Mouse (Mus musculus): ENCODE data around the gene Neu1. TPM values are rescaled to one million over a fixed set of nuclear protein-coding genes. Genes with fewer than 3 reads are reported as not detected.

Gene Neu1
- polyA plus RNA-seq, 1 experiment from 2014 or later = 16.8 TPM

- H3K4me3 ChIP-seq (ENCODE audit: low read depth, low read length) = no peak overlapping the region
- H3K4me1 ChIP-seq (ENCODE audit: control insufficient read depth, insufficient read depth, low read length) = 0 out of 2 replicates have a peak, but pooled peaks cover 4% of the 10 kb centered on the region
- no peaks in the 10 kb centered on the region for H3K36me3 ChIP-seq (ENCODE audit: control insufficient read depth, insufficient read depth, low read length)
- H3K9ac ChIP-seq (ENCODE audit: low read length) = no peak overlapping the region
- WGBS = 77% methylated on average over 24 of the region's 24 CpGs
- no peaks in the 10 kb centered on the region for H3K9me3 ChIP-seq (ENCODE audit: control insufficient read depth, low read length)
- H3K27me3 ChIP-seq (ENCODE audit: control insufficient read depth, insufficient read depth, low read length) = no peaks in the 10 kb centered on the region
- DNase-seq (ENCODE audit: low spot score) (no peak), ATAC-seq (ENCODE audit: insufficient read depth, low FRiP score, low TSS enrichment) (no peak)
- no peak overlapping the region for H3K4me2 ChIP-seq (ENCODE audit: low read depth)
- H3K27ac ChIP-seq (ENCODE audit: low read depth, low read length) = no peak overlapping the region
Observed at GRCm38 (mm10) chr17:34934031-34934430, 3.0 kb downstream of the Neu1 start.

- WGBS = 51% methylated on average over 8 of the region's 8 CpGs
- no peaks in the 10 kb centered on the region for H3K9me3 ChIP-seq (ENCODE audit: control insufficient read depth, low read length)
- no peak overlapping the region for H3K4me2 ChIP-seq (ENCODE audit: low read depth)
- no peak overlapping the region for H3K9ac ChIP-seq (ENCODE audit: low read length)
- H3K36me3 ChIP-seq (ENCODE audit: control insufficient read depth, insufficient read depth, low read length) = no peaks in the 10 kb centered on the region
- 0 out of 2 replicates have a peak, but pooled peaks cover 4% of the 10 kb centered on the region for H3K4me1 ChIP-seq (ENCODE audit: control insufficient read depth, insufficient read depth, low read length)
- no peak for ATAC-seq (ENCODE audit: insufficient read depth, low FRiP score, low TSS enrichment)
- no peak overlapping the region for H3K27ac ChIP-seq (ENCODE audit: low read depth, low read length)
- DNase-seq (ENCODE audit: low spot score) = no peak
- H3K4me3 ChIP-seq (ENCODE audit: low read depth, low read length) = no peak overlapping the region
- H3K27me3 ChIP-seq (ENCODE audit: control insufficient read depth, insufficient read depth, low read length) = no peaks in the 10 kb centered on the region
Observed at GRCm38 (mm10) chr17:34934830-34935229, 3.8 kb downstream of the Neu1 start.

- no peak overlapping the region for H3K27ac ChIP-seq (ENCODE audit: low read depth, low read length)
- WGBS = 86% methylated on average over 6 of the region's 6 CpGs
- no peak overlapping the region for H3K4me2 ChIP-seq (ENCODE audit: low read depth)
- DNase-seq (ENCODE audit: low spot score) (no peak), ATAC-seq (ENCODE audit: insufficient read depth, low FRiP score, low TSS enrichment) (no peak)
- H3K36me3 ChIP-seq (ENCODE audit: control insufficient read depth, insufficient read depth, low read length) = no peaks in the 10 kb centered on the region
- no peaks in the 10 kb centered on the region for H3K9me3 ChIP-seq (ENCODE audit: control insufficient read depth, low read length)
- no peak overlapping the region for H3K4me3 ChIP-seq (ENCODE audit: low read depth, low read length)
- H3K9ac ChIP-seq (ENCODE audit: low read length) = no peak overlapping the region
- H3K27me3 ChIP-seq (ENCODE audit: control insufficient read depth, insufficient read depth, low read length) = no peaks in the 10 kb centered on the region
- H3K4me1 ChIP-seq (ENCODE audit: control insufficient read depth, insufficient read depth, low read length) = peaks cover 5% of the 10 kb centered on the region
Observed at GRCm38 (mm10) chr17:34937960-34938505, 7.0 kb downstream of the Neu1 start.

- H3K27ac ChIP-seq (ENCODE audit: low read depth, low read length) = no peak overlapping the region
Observed at GRCm38 (mm10) chr17:34941344-34942041, 10.4 kb downstream of the Neu1 start.

GRCm38 (mm10) chr17:34943128-34943815, 12.2 kb downstream of the Neu1 start:
- Histone ChIP-seq H3K9me3 (ENCODE audit: control insufficient read depth, low read length) (no peaks in the 10 kb centered on the region), H3K4me3 (ENCODE audit: low read depth, low read length) (no peak overlapping the region), H3K27ac (ENCODE audit: low read depth, low read length) (no peak overlapping the region), H3K9ac (ENCODE audit: low read length) (no peak overlapping the region), H3K4me2 (ENCODE audit: low read depth) (no peak overlapping the region), H3K36me3 (ENCODE audit: control insufficient read depth, insufficient read depth, low read length) (no peaks in the 10 kb centered on the region), H3K27me3 (ENCODE audit: control insufficient read depth, insufficient read depth, low read length) (no peaks in the 10 kb centered on the region), H3K4me1 (ENCODE audit: control insufficient read depth, insufficient read depth, low read length) (peaks cover 5% of the 10 kb centered on the region)
- ATAC-seq (ENCODE audit: insufficient read depth, low FRiP score, low TSS enrichment) (no peak), DNase-seq (ENCODE audit: low spot score) (no peak)
- 77% methylated on average over 4 of the region's 4 CpGs for WGBS

More at GRCm38 (mm10) chr17:34941344-34942041, 10.4 kb downstream of the Neu1 start:
- DNase-seq (ENCODE audit: low spot score) (no peak), ATAC-seq (ENCODE audit: insufficient read depth, low FRiP score, low TSS enrichment) (0 out of 2 replicates have a peak, but pooled peaks have one; percentile 53)
- H3K4me3 ChIP-seq (ENCODE audit: low read depth, low read length) = peak overlapping the region; percentile 19
- 10% methylated on average over 15 of the region's 15 CpGs for WGBS
- peaks cover 5% of the 10 kb centered on the region for H3K4me1 ChIP-seq (ENCODE audit: control insufficient read depth, insufficient read depth, low read length)
- peak overlapping the region; percentile 37 for H3K4me2 ChIP-seq (ENCODE audit: low read depth)
- H3K36me3 ChIP-seq (ENCODE audit: control insufficient read depth, insufficient read depth, low read length) = no peaks in the 10 kb centered on the region
- H3K9me3 ChIP-seq (ENCODE audit: control insufficient read depth, low read length) = no peaks in the 10 kb centered on the region
- no peaks in the 10 kb centered on the region for H3K27me3 ChIP-seq (ENCODE audit: control insufficient read depth, insufficient read depth, low read length)
- H3K9ac ChIP-seq (ENCODE audit: low read length) = no peak overlapping the region

GRCm38 (mm10) chr17:34944362-34944761, 13.3 kb downstream of the Neu1 start:
- Histone ChIP-seq H3K4me1 (ENCODE audit: control insufficient read depth, insufficient read depth, low read length) (peaks cover 5% of the 10 kb centered on the region), H3K9ac (ENCODE audit: low read length) (no peak overlapping the region), H3K36me3 (ENCODE audit: control insufficient read depth, insufficient read depth, low read length) (no peaks in the 10 kb centered on the region), H3K4me2 (ENCODE audit: low read depth) (no peak overlapping the region), H3K9me3 (ENCODE audit: control insufficient read depth, low read length) (no peaks in the 10 kb centered on the region), H3K4me3 (ENCODE audit: low read depth, low read length) (no peak overlapping the region), H3K27ac (ENCODE audit: low read depth, low read length) (no peak overlapping the region), H3K27me3 (ENCODE audit: control insufficient read depth, insufficient read depth, low read length) (no peaks in the 10 kb centered on the region)
- DNase-seq (ENCODE audit: low spot score) (no peak), ATAC-seq (ENCODE audit: insufficient read depth, low FRiP score, low TSS enrichment) (no peak)

GRCm38 (mm10) chr17:34946486-34947140, 15.6 kb downstream of the Neu1 start:
- Histone ChIP-seq H3K4me3 (ENCODE audit: low read depth, low read length) (no peak overlapping the region), H3K9me3 (ENCODE audit: control insufficient read depth, low read length) (no peaks in the 10 kb centered on the region), H3K27me3 (ENCODE audit: control insufficient read depth, insufficient read depth, low read length) (no peaks in the 10 kb centered on the region), H3K9ac (ENCODE audit: low read length) (no peak overlapping the region), H3K4me1 (ENCODE audit: control insufficient read depth, insufficient read depth, low read length) (peaks cover 11% of the 10 kb centered on the region), H3K4me2 (ENCODE audit: low read depth) (no peak overlapping the region), H3K27ac (ENCODE audit: low read depth, low read length) (no peak overlapping the region), H3K36me3 (ENCODE audit: control insufficient read depth, insufficient read depth, low read length) (peaks cover 11% of the 10 kb centered on the region)
- ATAC-seq (ENCODE audit: insufficient read depth, low FRiP score, low TSS enrichment) (no peak), DNase-seq (ENCODE audit: low spot score) (no peak)
- WGBS = 92% methylated on average over 5 of the region's 5 CpGs

GRCm38 (mm10) chr17:34947606-34948005, 16.6 kb downstream of the Neu1 start:
- H3K36me3 ChIP-seq (ENCODE audit: control insufficient read depth, insufficient read depth, low read length) = peaks cover 11% of the 10 kb centered on the region
- H3K9me3 ChIP-seq (ENCODE audit: control insufficient read depth, low read length) = no peaks in the 10 kb centered on the region
- no peaks in the 10 kb centered on the region for H3K27me3 ChIP-seq (ENCODE audit: control insufficient read depth, insufficient read depth, low read length)
- no peak overlapping the region for H3K4me2 ChIP-seq (ENCODE audit: low read depth)
- ATAC-seq (ENCODE audit: insufficient read depth, low FRiP score, low TSS enrichment) (no peak), DNase-seq (ENCODE audit: low spot score) (peak; percentile 40)
- no peak overlapping the region for H3K9ac ChIP-seq (ENCODE audit: low read length)
- peaks cover 7% of the 10 kb centered on the region; the same call in 1 of the 2 replicates for H3K4me1 ChIP-seq (ENCODE audit: control insufficient read depth, insufficient read depth, low read length)
- 34% methylated on average over 8 of the region's 8 CpGs for WGBS
- no peak overlapping the region for H3K27ac ChIP-seq (ENCODE audit: low read depth, low read length)
- no peak overlapping the region for H3K4me3 ChIP-seq (ENCODE audit: low read depth, low read length)
